Mouse (Mus musculus) spleen, adult 2 months (tissue): ENCODE measurements around the gene Phc2.

ENCODE experiments used
- CTCF ChIP-seq: fragments of 200-500 bp; IDR thresholded peaks from 2 replicates; pipeline ENCODE4 v1.5.1; 2011; ENCODE audit warnings: mild to moderate bottlenecking, inconsistent platforms; ENCODE audit not compliant: insufficient read depth, insufficient read length, insufficient replicate concordance; ENCODE audit errors: extremely low read depth
- POLR2A ChIP-seq: fragments of 200-500 bp; IDR thresholded peaks from 2 replicates; pipeline ENCODE4 v1.6.1; 2011; ENCODE audit warnings: low read depth, low read length, inconsistent platforms

- TF ChIP-seq POLR2A (no peak), CTCF (no peak)
These were observed 127.5 kb downstream of the Phc2 start for GRCm38 (mm10) chr4:128782037-128782436.
